Mouse (Mus musculus) neutrophil, adult 5-6 weeks (primary cell): Measurements from ENCODE around the gene Gm21885. TPM values are rescaled to one million over a fixed set of nuclear protein-coding genes. Genes with fewer than 3 reads are reported as not detected.

Source experiments
- total RNA-seq: library from RNA; stranded (forward); fragments of 200-1000 nt; gene quantifications from 2 replicates; pipeline ENCODE4 v1.2.3, GENCODE M21; 2017

The Gm21885 gene
- total RNA-seq, 1 experiment from 2014 or later: 2.2 TPM

Other genes starting within 250 kb of the Gm21885 start
- 32.8 and 39.6 TPM in 2 replicates for gene Tob1, start 70.4 kb upstream of the Gm21885 start, total RNA-seq
- 0.61 and 0.70 TPM in 2 replicates for gene Wfikkn2, start 35.9 kb upstream of the Gm21885 start, total RNA-seq
- 241 and 265 TPM in 2 replicates for gene Luc7l3, start 40.1 kb downstream of the Gm21885 start, total RNA-seq
- 68.3 and 73.1 TPM in 2 replicates for gene Ankrd40, start 46.1 kb downstream of the Gm21885 start, total RNA-seq
- gene Abcc3, start 111.1 kb downstream of the Gm21885 start, total RNA-seq: 0.86 and 1.2 TPM in 2 replicates
- not detected in 2 replicates for gene Cacna1g, start 192.3 kb downstream of the Gm21885 start, total RNA-seq
- not detected in 2 replicates for gene Spata20, start 204.3 kb downstream of the Gm21885 start, total RNA-seq
- gene Epn3, start 218.1 kb downstream of the Gm21885 start, total RNA-seq: 2.0 and 2.4 TPM in 2 replicates
- gene Mycbpap, start 239.9 kb downstream of the Gm21885 start, total RNA-seq: not detected in 2 replicates